Mouse (Mus musculus) kidney, adult 2 months (tissue): ENCODE data around the gene Grm1. TPM values are rescaled to one million over a fixed set of nuclear protein-coding genes. Genes with fewer than 3 reads are reported as not detected.

ENCODE experiments used
- DNase-seq: peaks from one replicate; pipeline ENCODE4 v3.0.0; 2021
- H3K27ac ChIP-seq: fragments of 200-500 bp; 2 replicates; pipeline ENCODE4 v1.5.1; 2012; ENCODE audit warnings: low read depth, low read length, control low read depth, inconsistent platforms; ENCODE audit not compliant: insufficient read depth
- H3K27me3 ChIP-seq: fragments of 200-500 bp; replicated peaks from 2 replicates; pipeline ENCODE4 v1.6.1; 2012; ENCODE audit warnings: mild to moderate bottlenecking, moderate library complexity, low read length, inconsistent platforms; ENCODE audit not compliant: control insufficient read depth, insufficient read depth
- H3K36me3 ChIP-seq: fragments of 200-500 bp; 2 replicates; pipeline ENCODE4 v1.6.1; 2012; ENCODE audit warnings: mild to moderate bottlenecking, moderate library complexity, low read length, inconsistent platforms; ENCODE audit not compliant: control insufficient read depth, insufficient read depth
- H3K4me1 ChIP-seq: fragments of 200-500 bp; 2 replicates; pipeline ENCODE4 v1.6.1; 2011; ENCODE audit warnings: low read length; ENCODE audit not compliant: control insufficient read depth, insufficient read depth
- H3K4me3 ChIP-seq: fragments of 200-500 bp; 2 replicates; pipeline ENCODE4 v1.5.1; 2011; ENCODE audit warnings: mild to moderate bottlenecking, low read depth, low read length, control low read depth; ENCODE audit not compliant: insufficient read depth
- CTCF ChIP-seq: fragments of 200-500 bp; conservative IDR thresholded peaks from 2 replicates; pipeline ENCODE4 v1.5.1; 2011; ENCODE audit warnings: low read depth, mild to moderate bottlenecking, control low read depth, low read length, moderate library complexity, mixed read lengths; ENCODE audit not compliant: insufficient read depth, insufficient read length
- POLR2A ChIP-seq: fragments of 200-500 bp; IDR thresholded peaks from one replicate; pipeline ENCODE4 v1.6.1; 2011; ENCODE audit warnings: low read depth, low read length, control low read depth
- polyA plus RNA-seq: library from polyadenylated mRNA; depleted of rRNA; stranded (reverse); fragments of >200 nt; gene quantifications from 2 replicates; pipeline ENCODE4 v1.2.3, GENCODE M21; 2012; rRNA removed

Grm1 gene
- polyA plus RNA-seq, 1 experiment = not detected

DNA sequence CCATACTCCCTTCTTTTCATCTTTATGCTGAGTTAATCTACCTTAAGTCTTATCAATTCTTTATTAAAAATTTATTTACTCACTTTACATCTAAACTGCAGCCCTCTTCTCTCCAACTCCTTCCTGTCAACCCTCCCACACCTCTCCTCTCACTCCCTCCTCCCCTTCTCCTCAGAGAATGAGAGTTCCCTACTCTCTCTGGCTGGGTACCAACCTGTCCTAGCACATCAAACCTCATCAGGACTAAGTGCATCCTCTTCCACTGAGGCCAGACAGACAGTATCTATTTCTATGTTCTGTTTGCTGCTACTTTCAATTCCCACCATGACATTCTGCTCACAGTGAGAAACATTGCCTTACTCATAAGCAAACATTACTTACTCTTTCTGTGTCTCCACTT lies 426.2 kb downstream of the Grm1 start:
- DNase-seq = no peak
- Histone ChIP-seq H3K27me3 (no peaks in the 10 kb centered on the region), H3K4me3 (no peak overlapping the region), H3K36me3 (no peaks in the 10 kb centered on the region), H3K4me1 (no peaks in the 10 kb centered on the region), H3K27ac (no peak overlapping the region)
- TF ChIP-seq POLR2A (no peak), CTCF (no peak)

Other genes with a start within 250 kb of the Grm1 start
- gene Shprh, start 67.1 kb upstream of the Grm1 start, polyA plus RNA-seq = 2.5 and 2.7 TPM in 2 replicates
- gene Fbxo30, start 199.0 kb upstream of the Grm1 start, polyA plus RNA-seq = 2.2 and 3.0 TPM in 2 replicates